Mouse (Mus musculus) forebrain, embryonic 10.5 days (tissue): ENCODE measurements around the gene Pex11g. TPM values are rescaled to one million over a fixed set of nuclear protein-coding genes. Genes with fewer than 3 reads are reported as not detected.

Experiments
- polyA plus RNA-seq: library from polyadenylated mRNA; unstranded; fragments of >200 nt; fragmentation: Nextera tagmentation; extraction: Ambion mirVana; gene quantifications from 2 replicates; pipeline ENCODE4 v1.2.1, GENCODE M21; 2016

Gene Pex11g
- polyA plus RNA-seq, 1 experiment from 2014 or later: 5.8 TPM

Other genes starting within 250 kb of the Pex11g start
- gene Insr, start 188.1 kb downstream of the Pex11g start, polyA plus RNA-seq: 23.2 and 26.4 TPM in 2 replicates
- not detected in 2 replicates for gene A430078G23Rik, start 114.3 kb downstream of the Pex11g start, polyA plus RNA-seq
- gene Arhgef18, start 74.7 kb downstream of the Pex11g start, polyA plus RNA-seq: 9.7 and 11.4 TPM in 2 replicates
- not detected in 2 replicates for gene Tex45, start 3.2 kb upstream of the Pex11g start, polyA plus RNA-seq
- gene Zfp358, start 25.5 kb upstream of the Pex11g start, polyA plus RNA-seq: 61.6 and 64.8 TPM in 2 replicates
- 56.9 and 59.3 TPM in 2 replicates for gene Mcoln1, start 32.8 kb upstream of the Pex11g start, polyA plus RNA-seq
- gene Pnpla6, start 47.7 kb upstream of the Pex11g start, polyA plus RNA-seq: 21.2 and 22.1 TPM in 2 replicates
- 8.4 and 13.1 TPM in 2 replicates for gene C330021F23Rik, start 100.3 kb upstream of the Pex11g start, polyA plus RNA-seq
- 11.6 and 12.7 TPM in 2 replicates for gene Camsap3, start 119.6 kb upstream of the Pex11g start, polyA plus RNA-seq
- 76.9 and 79.5 TPM in 2 replicates for gene Xab2, start 153.6 kb upstream of the Pex11g start, polyA plus RNA-seq
- 83.0 and 92.6 TPM in 2 replicates for gene Pet100, start 153.9 kb upstream of the Pex11g start, polyA plus RNA-seq
- gene Pcp2, start 157.9 kb upstream of the Pex11g start, polyA plus RNA-seq: 0.32 and 0.85 TPM in 2 replicates
- 35.8 and 38.1 TPM in 2 replicates for gene Stxbp2, start 163.3 kb upstream of the Pex11g start, polyA plus RNA-seq
- gene Retn, start 188.1 kb upstream of the Pex11g start, polyA plus RNA-seq: 0.30 and 0.31 TPM in 2 replicates
- gene Mcemp1, start 198.1 kb upstream of the Pex11g start, polyA plus RNA-seq: 0.09 and 0.20 TPM in 2 replicates
- 11.2 and 12.1 TPM in 2 replicates for gene Fcor, start 204.7 kb upstream of the Pex11g start, polyA plus RNA-seq
- gene Trappc5, start 208.6 kb upstream of the Pex11g start, polyA plus RNA-seq: 43.3 and 47.5 TPM in 2 replicates
- gene Fcer2a, start 226.5 kb upstream of the Pex11g start, polyA plus RNA-seq: 0.22 and 0.38 TPM in 2 replicates